Mouse (Mus musculus) kidney, postnatal 0 days (tissue): ENCODE measurements around the gene Ttc29. TPM values are rescaled to one million over a fixed set of nuclear protein-coding genes. Genes with fewer than 3 reads are reported as not detected.
A peak's percentile ranks its signal among the peaks of the same experiment; 100 is the strongest.

ENCODE experiments used
- ATAC-seq: fragments of 200-750 bp; cut with Nextera tagmentation; replicated peaks from 2 replicates; pipeline ENCODE4 v1.8.0; 2017; ENCODE audit warnings: low read depth, moderate number of reproducible peaks, moderate TSS enrichment, moderate library complexity; ENCODE audit not compliant: low FRiP score
- DNase-seq: peaks from one replicate; pipeline ENCODE4 v3.0.0-alpha.2; 2016; ENCODE audit warnings: low spot score
- H3K27ac ChIP-seq: fragments of 300-500 bp; sonication (generic); 2 replicates; pipeline ENCODE4 v1.5.1; 2014; ENCODE audit warnings: mild to moderate bottlenecking
- H3K27me3 ChIP-seq: fragments of 300-500 bp; sonication (generic); 2 replicates; pipeline ENCODE4 v1.6.1; 2014; ENCODE audit warnings: low read length, mixed read lengths; ENCODE audit not compliant: insufficient read depth
- H3K36me3 ChIP-seq: fragments of 300-500 bp; sonication (generic); 2 replicates; pipeline ENCODE4 v1.6.1; 2014; ENCODE audit warnings: low read length, mixed read lengths; ENCODE audit not compliant: insufficient read depth
- H3K4me1 ChIP-seq: fragments of 300-500 bp; sonication (generic); replicated peaks from 2 replicates; pipeline ENCODE4 v1.6.1; 2014; ENCODE audit warnings: antibody characterized with exemption, low read length, mixed read lengths; ENCODE audit not compliant: insufficient read depth
- H3K4me2 ChIP-seq: fragments of 300-500 bp; sonication (generic); 2 replicates; pipeline ENCODE4 v1.6.1; 2014; ENCODE audit warnings: mild to moderate bottlenecking, low read length, moderate library complexity, mixed read lengths
- H3K4me3 ChIP-seq: fragments of 300-500 bp; sonication (generic); replicated peaks from 2 replicates; pipeline ENCODE4 v1.5.1; 2014; ENCODE audit warnings: low read depth, low read length
- H3K9ac ChIP-seq: fragments of 300-500 bp; sonication (generic); 2 replicates; pipeline ENCODE4 v1.6.1; 2014; ENCODE audit warnings: low read depth, low read length
- H3K9me3 ChIP-seq: fragments of 300-500 bp; sonication (generic); replicated peaks from 2 replicates; pipeline ENCODE4 v1.6.1; 2016; ENCODE audit warnings: low read length, inconsistent platforms, mixed read lengths
- CTCF ChIP-seq: IDR thresholded peaks from 2 replicates; pipeline ENCODE4 v1.5.1; 2016; ENCODE audit warnings: antibody characterized with exemption, low read depth, mild to moderate bottlenecking, moderate library complexity
- WGBS: fragments of 180-500 bp; shearing (Covaris S2); extraction: QIAGEN DNeasy Blood & Tissue Kit; methylation state at CpG from one replicate; pipeline ENCODE4 v1.1.7; 2014; 5-methylcytosine and 5-hydroxymethylcytosine counted together
- polyA plus RNA-seq: library from polyadenylated mRNA; unstranded; fragments of >200 nt; fragmentation: Nextera tagmentation; extraction: Ambion mirVana; gene quantifications from 2 replicates; pipeline ENCODE4 v1.2.1, GENCODE M21; 2015

Ttc29 gene
- polyA plus RNA-seq, 1 experiment from 2014 or later, result 0.20 TPM

GRCm38 (mm10) chr8:78271391-78271790, 58.3 kb downstream of the Ttc29 start:
- no peak overlapping the region for H3K4me3 ChIP-seq
- H3K9me3 ChIP-seq, result no peaks in the 10 kb centered on the region
- H3K9ac ChIP-seq, result no peak overlapping the region
- H3K36me3 ChIP-seq, result no peaks in the 10 kb centered on the region
- DNase-seq, result peak; percentile 68
- no peak for ATAC-seq
- no peak for TF ChIP-seq CTCF
- no peak overlapping the region for H3K4me2 ChIP-seq
- no peaks in the 10 kb centered on the region for H3K27me3 ChIP-seq
- 20% methylated on average over 5 of the region's 5 CpGs for WGBS
- no peaks in the 10 kb centered on the region for H3K4me1 ChIP-seq
- H3K27ac ChIP-seq, result no peak overlapping the region

- H3K4me2 ChIP-seq, result no peak overlapping the region
- DNase-seq, result no peak
- WGBS, result 88% methylated on average over 8 of the region's 8 CpGs
- no peak overlapping the region for H3K9ac ChIP-seq
- H3K4me1 ChIP-seq, result no peaks in the 10 kb centered on the region
- TF ChIP-seq CTCF, result no peak
- H3K36me3 ChIP-seq, result no peaks in the 10 kb centered on the region
- no peak overlapping the region for H3K4me3 ChIP-seq
- no peaks in the 10 kb centered on the region for H3K9me3 ChIP-seq
- ATAC-seq, result no peak
- H3K27ac ChIP-seq, result no peak overlapping the region
- no peaks in the 10 kb centered on the region for H3K27me3 ChIP-seq
Measured at GRCm38 (mm10) chr8:78276120-78276519, 63.0 kb downstream of the Ttc29 start.

GRCm38 (mm10) chr8:78277411-78277810, 64.3 kb downstream of the Ttc29 start:
- Histone ChIP-seq H3K36me3 (no peaks in the 10 kb centered on the region), H3K4me2 (no peak overlapping the region), H3K4me1 (no peaks in the 10 kb centered on the region), H3K9ac (no peak overlapping the region), H3K27me3 (no peaks in the 10 kb centered on the region), H3K9me3 (no peaks in the 10 kb centered on the region), H3K4me3 (no peak overlapping the region), H3K27ac (no peak overlapping the region)
- 71% methylated on average over 2 of the region's 2 CpGs for WGBS
- no peak for TF ChIP-seq CTCF
- ATAC-seq (no peak), DNase-seq (no peak)

GRCm38 (mm10) chr8:78278598-78278997, 65.5 kb downstream of the Ttc29 start:
- Histone ChIP-seq H3K4me2 (no peak overlapping the region), H3K36me3 (no peaks in the 10 kb centered on the region), H3K9me3 (no peaks in the 10 kb centered on the region), H3K9ac (no peak overlapping the region), H3K27ac (no peak overlapping the region), H3K27me3 (no peaks in the 10 kb centered on the region), H3K4me1 (no peaks in the 10 kb centered on the region), H3K4me3 (no peak overlapping the region)
- 89% methylated on average over 5 of the region's 5 CpGs for WGBS
- ATAC-seq (no peak), DNase-seq (no peak)
- no peak for TF ChIP-seq CTCF

- Histone ChIP-seq H3K27me3 (no peaks in the 10 kb centered on the region), H3K4me1 (no peaks in the 10 kb centered on the region), H3K27ac (no peak overlapping the region), H3K9me3 (no peaks in the 10 kb centered on the region), H3K36me3 (no peaks in the 10 kb centered on the region), H3K4me2 (no peak overlapping the region), H3K9ac (no peak overlapping the region), H3K4me3 (no peak overlapping the region)
- ATAC-seq (no peak), DNase-seq (no peak)
- TF ChIP-seq CTCF, result no peak
- WGBS, result 67% methylated on average over 2 of the region's 2 CpGs
Measured at GRCm38 (mm10) chr8:78284805-78285204, 71.7 kb downstream of the Ttc29 start.

GRCm38 (mm10) chr8:78285366-78285765, 72.3 kb downstream of the Ttc29 start:
- Histone ChIP-seq H3K4me1 (no peaks in the 10 kb centered on the region), H3K4me3 (no peak overlapping the region), H3K36me3 (no peaks in the 10 kb centered on the region), H3K4me2 (no peak overlapping the region), H3K27me3 (no peaks in the 10 kb centered on the region), H3K27ac (no peak overlapping the region), H3K9me3 (no peaks in the 10 kb centered on the region), H3K9ac (no peak overlapping the region)
- peak; percentile 21; the same call in 1 of the 2 replicates for TF ChIP-seq CTCF
- WGBS, result 85% methylated on average over 4 of the region's 4 CpGs
- ATAC-seq (no peak), DNase-seq (no peak)

- DNase-seq (no peak), ATAC-seq (no peak)
- WGBS, result 77% methylated on average over 10 of the region's 10 CpGs
- TF ChIP-seq CTCF, result no peak
- Histone ChIP-seq H3K27ac (no peak overlapping the region), H3K4me3 (no peak overlapping the region), H3K4me2 (no peak overlapping the region), H3K9me3 (no peaks in the 10 kb centered on the region), H3K4me1 (no peaks in the 10 kb centered on the region), H3K27me3 (no peaks in the 10 kb centered on the region), H3K36me3 (no peaks in the 10 kb centered on the region), H3K9ac (no peak overlapping the region)
Measured at GRCm38 (mm10) chr8:78289374-78289971, 76.4 kb downstream of the Ttc29 start.
